ENCODE assay signal across 8 mouse cellular contexts in genomic region chr9:56936861-56937222, GRCm38 (mm10). TPM values are rescaled to one million over a fixed set of nuclear protein-coding genes. Genes with fewer than 3 reads are reported as not detected.
DNase-seq lines count a peak whose midpoint lies in the region; ATAC-seq and TF ChIP-seq lines count a peak whose summit lies in the region.

No protein-coding gene starts in this region.

- H3K4me2 ChIP-seq in liver, embryonic 13.5 days = peak overlapping the region; percentile 77

- no peak for TF ChIP-seq CTCF in heart, adult 2 months (IDR thresholded peaks at IDR 0.05)
- no peak for TF ChIP-seq CTCF in thymus, adult 2 months (IDR thresholded peaks at IDR 0.05; ENCODE audit: borderline replicate concordance, control insufficient read depth, extremely low read depth, insufficient read depth, low read length, poor library complexity)

- H3K4me1 ChIP-seq in heart, adult 2 months (ENCODE audit: control insufficient read depth, insufficient read depth, low read length) = peaks cover 3% of the 10 kb centered on the region
- peaks cover 5% of the 10 kb centered on the region for H3K4me1 ChIP-seq in thymus, adult 2 months (replicated peaks; ENCODE audit: control insufficient read depth, insufficient read depth, low read length)
- H3K4me1 ChIP-seq in liver, embryonic 13.5 days (replicated peaks) = peaks cover 29% of the 10 kb centered on the region

- no peak overlapping the region for H3K9ac ChIP-seq in heart, adult 2 months (ENCODE audit: low read depth, low read length)
- peak overlapping the region; percentile 68 for H3K9ac ChIP-seq in liver, embryonic 13.5 days

- TF ChIP-seq POLR2A in heart, adult 2 months (IDR thresholded peaks at IDR 0.05; ENCODE audit: insufficient read depth, low read depth, low read length) = no peak
- TF ChIP-seq POLR2A in thymus, adult 2 months (IDR thresholded peaks at IDR 0.05; ENCODE audit: control insufficient read depth, extremely low read depth, insufficient read depth, low read length, poor library complexity) = no peak

- no peaks in the 10 kb centered on the region for H3K79me2 ChIP-seq in heart, adult 2 months (replicated peaks; ENCODE audit: control insufficient read depth, insufficient read depth, low read length)

- H3K27me3 ChIP-seq in heart, adult 2 months (ENCODE audit: control insufficient read depth, insufficient read depth, low read length) = no peaks in the 10 kb centered on the region
- H3K27me3 ChIP-seq in thymus, adult 2 months (ENCODE audit: control insufficient read depth, insufficient read depth, low read length) = no peaks in the 10 kb centered on the region
- H3K27me3 ChIP-seq in liver, embryonic 13.5 days = no peaks in the 10 kb centered on the region

- peak overlapping the region; percentile 92 for H3K27ac ChIP-seq in heart, adult 2 months
- no peak overlapping the region for H3K27ac ChIP-seq in thymus, adult 2 months (ENCODE audit: control insufficient read depth, insufficient read depth, low read length)
- peak overlapping the region; percentile 67 for H3K27ac ChIP-seq in liver, embryonic 13.5 days

- no peaks in the 10 kb centered on the region for H3K9me3 ChIP-seq in liver, embryonic 13.5 days (replicated peaks)

- H3K36me3 ChIP-seq in heart, adult 2 months (ENCODE audit: control insufficient read depth, insufficient read depth, low read length) = peaks cover 4% of the 10 kb centered on the region; the same call in 1 of the 2 replicates
- H3K36me3 ChIP-seq in thymus, adult 2 months (ENCODE audit: control insufficient read depth, insufficient read depth, low read length) = no peaks in the 10 kb centered on the region
- 0 out of 2 replicates have a peak, but pooled peaks cover 8% of the 10 kb centered on the region for H3K36me3 ChIP-seq in liver, embryonic 13.5 days

- 11% methylated on average over 6 of the region's 6 CpGs for WGBS in heart, adult 2 months
- WGBS in thymus, adult 2 months = 22% methylated on average over 6 of the region's 6 CpGs
- 14% methylated on average over 6 of the region's 6 CpGs for WGBS in liver, embryonic 13.5 days (ENCODE audit: insufficient replicate concordance)

- peak overlapping the region; percentile 72 for H3K4me3 ChIP-seq in heart, adult 2 months
- peak overlapping the region; percentile 84; the same call in 1 of the 2 replicates for H3K4me3 ChIP-seq in thymus, adult 2 months (ENCODE audit: control insufficient read depth, insufficient read depth, low read length)
- peak overlapping the region; percentile 89 for H3K4me3 ChIP-seq in liver, embryonic 13.5 days (replicated peaks)

- DNase-seq in heart, adult 2 months = no peak
- no peak for DNase-seq in heart, postnatal 36 days
- DNase-seq in thymus, adult 2 months = no peak
- DNase-seq in thymus, postnatal 36 days = no peak
- DNase-seq in liver, embryonic 13.5 days = no peak
- no peak for DNase-seq in urinary bladder, postnatal 25 days (ENCODE audit: low spot score)
- DNase-seq in left cerebral cortex, adult 11 months (ENCODE audit: low spot score) = no peak
- no peak for DNase-seq in right cerebral cortex, postnatal 36 days (ENCODE audit: low spot score in 2 of 2)

- ATAC-seq in liver, embryonic 13.5 days (ENCODE audit: low read depth) = 0 out of 2 replicates have a peak, but pooled peaks have one; percentile 3

- no peak for TF ChIP-seq EP300 in heart, adult 2 months (IDR thresholded peaks at IDR 0.05; ENCODE audit: insufficient read depth, low read depth, low read length)

- intact Hi-C loops in heart, adult 2 months (cut with DNase I) = loop anchor here (1.0 to 10.0 kb wide), 3 partner anchors 13 to 588 kb away; partner anchors contain the start of genes Cox5a, Ptpn9 and Snupn
- intact Hi-C loops in heart, postnatal 36 days (cut with DNase I) = loop anchor here (5.0 kb wide), 1 partner anchor 60 kb away; no protein-coding TSS in a partner anchor

RNA-seq across cellular contexts. Expression of gene Imp3, which starts 0.4 kb away (rescaled TPM):
- 10 to 100 TPM; 54.0 to 63.3 TPM for total RNA-seq in heart, adult 2 months (2021)
- polyA plus RNA-seq in heart, adult 2 months (2012; rRNA removed) = 75.6 and 87.1 TPM in 2 replicates
- 10 to 100 TPM; 55.1 to 60.7 TPM for total RNA-seq in heart, postnatal 36 days (2021)
- 315 and 327 TPM in 2 replicates for polyA plus RNA-seq in thymus, adult 2 months (2012; rRNA removed)
- 66.1 and 69.1 TPM in 2 replicates for polyA plus RNA-seq in liver, embryonic 13.5 days (2015; fragmentation: Nextera tagmentation; extraction: Ambion mirVana)

RNA-seq across cellular contexts. Expression of gene Snx33, which starts 8.7 kb away (rescaled TPM):
- 10 to 100 TPM in 1 of 2 experiments, 1 to 10 TPM in 1; 6.7 to 10.0 TPM for total RNA-seq in heart, adult 2 months (2021)
- 7.8 and 8.8 TPM in 2 replicates for polyA plus RNA-seq in heart, adult 2 months (2012; rRNA removed)
- 10 to 100 TPM; 10.0 to 11.1 TPM for total RNA-seq in heart, postnatal 36 days (2021)
- polyA plus RNA-seq in thymus, adult 2 months (2012; rRNA removed) = 15.0 and 15.6 TPM in 2 replicates
- polyA plus RNA-seq in liver, embryonic 13.5 days (2015; fragmentation: Nextera tagmentation; extraction: Ambion mirVana) = 1.2 and 1.4 TPM in 2 replicates

RNA-seq across cellular contexts. Expression of gene Snupn, which starts 13.8 kb away (rescaled TPM):
- 10 to 100 TPM in 1 of 2 experiments, 1 to 10 TPM in 1; 9.3 to 10.2 TPM for total RNA-seq in heart, adult 2 months (2021)
- 5.7 and 9.5 TPM in 2 replicates for polyA plus RNA-seq in heart, adult 2 months (2012; rRNA removed)
- 1 to 10 TPM; 9.5 to 9.9 TPM for total RNA-seq in heart, postnatal 36 days (2021)
- polyA plus RNA-seq in thymus, adult 2 months (2012; rRNA removed) = 6.1 and 6.3 TPM in 2 replicates
- 10.9 and 11.8 TPM in 2 replicates for polyA plus RNA-seq in liver, embryonic 13.5 days (2015; fragmentation: Nextera tagmentation; extraction: Ambion mirVana)

RNA-seq across cellular contexts. Expression of gene Ptpn9, which starts 57.9 kb away (rescaled TPM):
- total RNA-seq in heart, adult 2 months (2021) = 1 to 10 TPM; 8.2 to 9.5 TPM
- 7.5 and 13.6 TPM in 2 replicates for polyA plus RNA-seq in heart, adult 2 months (2012; rRNA removed)
- 1 to 10 TPM; 8.2 to 8.6 TPM for total RNA-seq in heart, postnatal 36 days (2021)
- polyA plus RNA-seq in thymus, adult 2 months (2012; rRNA removed) = 15.0 and 20.5 TPM in 2 replicates
- 3.3 and 3.4 TPM in 2 replicates for polyA plus RNA-seq in liver, embryonic 13.5 days (2015; fragmentation: Nextera tagmentation; extraction: Ambion mirVana)
